23 mouse cellular contexts compared by ENCODE assay signal in the genomic region with DNA sequence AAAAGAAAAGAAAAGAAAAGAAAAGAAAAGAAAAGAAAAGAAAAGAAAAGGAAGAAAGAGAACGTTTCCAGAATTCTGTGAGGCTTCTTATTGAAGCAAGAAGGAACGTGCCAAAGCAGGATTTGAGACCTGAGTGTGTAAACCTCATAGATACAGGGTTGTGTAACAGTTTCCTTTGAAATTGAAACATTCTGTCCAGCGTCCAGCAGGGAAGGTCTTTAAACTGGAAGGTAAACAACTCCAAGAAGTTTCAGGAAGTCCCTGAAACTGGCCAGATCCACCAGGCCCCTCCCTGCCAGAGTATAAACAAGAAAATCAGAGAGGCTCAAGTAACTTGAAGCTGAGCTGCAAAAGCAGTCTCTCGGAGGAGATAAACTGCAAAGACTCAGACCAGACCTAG. TPM values are rescaled to one million over a fixed set of nuclear protein-coding genes. Genes with fewer than 3 reads are reported as not detected.
DNase-seq lines count a peak whose midpoint lies in the region; ATAC-seq and TF ChIP-seq lines count a peak whose summit lies in the region.
"Had no signal": no experiment of that assay in that cellular context is flagged by ENCODE, and none has a peak within 500 bp of the region (broad histone marks: within the 10 kb centered on the region; RNA-seq: fewer than 3 reads in every experiment).

No protein-coding gene starts in this region.

- peaks cover 10% of the 10 kb centered on the region for H3K4me1 ChIP-seq in kidney, adult 2 months (ENCODE audit: control insufficient read depth, insufficient read depth, low read length)
- H3K4me1 ChIP-seq in kidney, embryonic 16.5 days (ENCODE audit: insufficient read depth, low read length) = peaks cover 22% of the 10 kb centered on the region

- H3K9ac ChIP-seq in kidney, embryonic 16.5 days (replicated peaks; ENCODE audit: low read length) = no peak overlapping the region

- peak; percentile 34 for DNase-seq in kidney, adult 2 months
- DNase-seq in 416B (ENCODE audit: low read depth) (peak; percentile 72), ZHBTc4 (ENCODE audit: low read depth, low spot score) (peak; percentile 7)
- peak; percentile 45 for DNase-seq in lung, postnatal 25 days (ENCODE audit: low spot score)
- DNase-seq in thymus, postnatal 25 days = no peak
- no peak for DNase-seq in heart, adult 8-10 months (ENCODE audit: low spot score)
- DNase-seq in thymus, postnatal 10 days (ENCODE audit: low spot score in 2 of 2) = no peak
- DNase-seq: adrenal gland, postnatal 10 days; B cell, adult 2 months; cerebellum, adult 8-10 months; cerebellum, postnatal 36 days; gastrocnemius, postnatal 10 days; heart, adult 2 months; heart, postnatal 36 days; kidney, postnatal 10 days; right cerebral cortex, postnatal 14 days; spleen, adult 18-20 months had no signal

- no peak for ATAC-seq in kidney, embryonic 16.5 days (ENCODE audit: low FRiP score, low TSS enrichment)

- no peak overlapping the region for H3K4me3 ChIP-seq in kidney, adult 2 months (ENCODE audit: insufficient read depth, low read depth, low read length)
- no peak overlapping the region for H3K4me3 ChIP-seq in kidney, embryonic 16.5 days (ENCODE audit: low read length)

- TF ChIP-seq CTCF in kidney, adult 2 months (conservative IDR thresholded peaks at IDR 0.05; ENCODE audit: insufficient read depth, insufficient read length, low read depth, low read length) = no peak

- H3K4me2 ChIP-seq in kidney, embryonic 16.5 days (replicated peaks; ENCODE audit: low read depth, low read length) = no peak overlapping the region

- H3K36me3 ChIP-seq in kidney, adult 2 months (ENCODE audit: control insufficient read depth, insufficient read depth, low read length) = no peaks in the 10 kb centered on the region
- H3K36me3 ChIP-seq in kidney, embryonic 16.5 days (ENCODE audit: insufficient read depth, low read length) = peaks cover 3% of the 10 kb centered on the region
- H3K36me3 ChIP-seq: midbrain, embryonic 12.5 days had no signal

- no peak for TF ChIP-seq POLR2A in kidney, adult 2 months (IDR thresholded peaks at IDR 0.05; ENCODE audit: low read depth, low read length)

- no peak overlapping the region for H3K27ac ChIP-seq in kidney, adult 2 months (ENCODE audit: insufficient read depth, low read depth, low read length)
- no peak overlapping the region for H3K27ac ChIP-seq in kidney, embryonic 16.5 days (ENCODE audit: low read length)

- 75% methylated on average over 4 of the region's 4 CpGs for WGBS in kidney, adult 2 months
- WGBS in kidney, embryonic 16.5 days = 66% methylated on average over 4 of the region's 4 CpGs

- peaks cover 4% of the 10 kb centered on the region for H3K9me3 ChIP-seq in kidney, embryonic 16.5 days (ENCODE audit: low read length)
- H3K9me3 ChIP-seq: hindbrain, embryonic 13.5 days; liver, embryonic 15.5 days; midbrain, embryonic 12.5 days had no signal

- no peaks in the 10 kb centered on the region for H3K27me3 ChIP-seq in kidney, adult 2 months (replicated peaks; ENCODE audit: control insufficient read depth, insufficient read depth, low read length)
- no peaks in the 10 kb centered on the region for H3K27me3 ChIP-seq in kidney, embryonic 16.5 days (ENCODE audit: insufficient read depth, low read length)

RNA-seq across cellular contexts. Expression of a gene that starts 0.9 kb away (rescaled TPM):
- 20.0 and 21.8 TPM in 2 replicates for polyA plus RNA-seq in kidney, adult 2 months (2012; rRNA removed)
- 18.0 and 24.1 TPM in 2 replicates for polyA plus RNA-seq in kidney, embryonic 16.5 days (2015; fragmentation: Nextera tagmentation; extraction: Ambion mirVana)
- total RNA-seq in heart, adult 8-10 months (2022) = 10 to 100 TPM; 22.5 to 27.8 (median 25.2) TPM
- total RNA-seq: CH12.LX had no signal

RNA-seq across cellular contexts. Expression of a gene that starts 53.8 kb away (rescaled TPM):
- 4.2 and 5.4 TPM in 2 replicates for polyA plus RNA-seq in kidney, adult 2 months (2012; rRNA removed)
- polyA plus RNA-seq in kidney, embryonic 16.5 days (2015; fragmentation: Nextera tagmentation; extraction: Ambion mirVana) = 10.8 and 13.1 TPM in 2 replicates
- 10 to 100 TPM in 1 of 4 experiments, 1 to 10 TPM in 3; 4.4 to 14.8 (median 7.6) TPM for total RNA-seq in heart, adult 8-10 months (2022)
- total RNA-seq: monocyte, adult 5-6 weeks had no signal

Comparison
In these comparisons a context has a peak if more than half of its experiments do, and no peak if none do; other contexts are left out.
1. DNase-seq: peak in kidney, adult 2 months (single experiment), 416B (single experiment), ZHBTc4 (single experiment) and lung, postnatal 25 days (single experiment); none in thymus, postnatal 25 days (single experiment), heart, adult 8-10 months (single experiment) and thymus, postnatal 10 days (0 of 2).